Mouse (Mus musculus) hindbrain, embryonic 10.5 days (tissue): Measurements from ENCODE around the gene Foxo6. TPM values are rescaled to one million over a fixed set of nuclear protein-coding genes. Genes with fewer than 3 reads are reported as not detected.
A peak's percentile ranks its signal among the peaks of the same experiment; 100 is the strongest.

ENCODE experiments used
- DNase-seq: peaks from one replicate; pipeline ENCODE4 v3.0.0-alpha.2; 2017; ENCODE audit warnings: low spot score
- H3K27ac ChIP-seq: fragments of 300-500 bp; sonication (generic); 2 replicates; pipeline ENCODE4 v1.5.1; 2016; ENCODE audit warnings: mild to moderate bottlenecking, moderate library complexity
- H3K27me3 ChIP-seq: fragments of 300-500 bp; sonication (generic); 2 replicates; pipeline ENCODE4 v1.6.1; 2016; ENCODE audit warnings: mild to moderate bottlenecking; ENCODE audit not compliant: poor library complexity, insufficient read depth, severe bottlenecking
- H3K36me3 ChIP-seq: fragments of 300-500 bp; sonication (generic); 2 replicates; pipeline ENCODE4 v1.6.1; 2016; ENCODE audit warnings: mild to moderate bottlenecking, moderate library complexity
- H3K4me1 ChIP-seq: fragments of 300-500 bp; sonication (generic); replicated peaks from 2 replicates; pipeline ENCODE4 v1.6.1; 2016; ENCODE audit warnings: mild to moderate bottlenecking
- H3K4me3 ChIP-seq: fragments of 300-500 bp; sonication (generic); 2 replicates; pipeline ENCODE4 v1.5.1; 2016; ENCODE audit warnings: mild to moderate bottlenecking, moderate library complexity
- H3K9me3 ChIP-seq: fragments of 300-500 bp; sonication (generic); 2 replicates; pipeline ENCODE4 v1.6.1; 2016; ENCODE audit warnings: mild to moderate bottlenecking, moderate library complexity
- WGBS: fragments of 180-500 bp; shearing (Covaris S2); methylation state at CpG from one replicate; pipeline ENCODE4 v1.1.7; 2016; 5-methylcytosine and 5-hydroxymethylcytosine counted together
- polyA plus RNA-seq: library from polyadenylated mRNA; unstranded; fragments of >200 nt; fragmentation: Nextera tagmentation; extraction: Ambion mirVana; gene quantifications from 2 replicates; pipeline ENCODE4 v1.2.1, GENCODE M21; 2016

The Foxo6 gene
- polyA plus RNA-seq, 1 experiment from 2014 or later, result 0.20 TPM

GRCm38 (mm10) chr4:120264105-120264504 is 23.0 kb downstream of the Foxo6 start:
- Histone ChIP-seq H3K4me3 (no peak overlapping the region), H3K27ac (no peak overlapping the region), H3K36me3 (no peaks in the 10 kb centered on the region), H3K27me3 (peaks cover 99% of the 10 kb centered on the region), H3K9me3 (no peaks in the 10 kb centered on the region), H3K4me1 (peaks cover 59% of the 10 kb centered on the region)
- WGBS, result 53% methylated on average over 3 of the region's 3 CpGs
- DNase-seq, result no peak

DNA sequence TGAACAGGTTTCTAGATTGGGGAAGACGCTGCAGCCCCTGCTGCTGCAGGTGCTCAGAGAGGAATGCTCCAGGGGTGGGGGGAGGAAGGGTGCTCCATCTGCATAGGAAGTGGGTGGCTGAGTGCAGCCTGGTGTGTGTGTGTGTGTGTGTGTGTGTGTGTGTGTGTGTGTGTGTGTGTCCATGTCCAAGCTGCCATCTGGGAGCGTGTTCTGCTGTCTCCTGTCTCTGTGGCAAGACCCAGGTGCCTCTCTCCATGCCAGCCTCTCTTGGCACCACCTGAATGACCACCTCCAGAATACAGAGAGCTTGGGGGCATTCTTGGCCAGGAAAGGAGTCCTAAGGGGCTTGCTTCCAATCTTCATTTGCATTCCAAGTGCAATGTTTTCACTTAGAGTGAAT is 24.4 kb downstream of the Foxo6 start:
- Histone ChIP-seq H3K27ac (peak overlapping the region; percentile 25; the same call in 1 of the 2 replicates), H3K36me3 (no peaks in the 10 kb centered on the region), H3K4me3 (no peak overlapping the region), H3K4me1 (peaks cover 48% of the 10 kb centered on the region), H3K27me3 (peaks cover 99% of the 10 kb centered on the region), H3K9me3 (no peaks in the 10 kb centered on the region)
- no peak for DNase-seq
- 41% methylated on average over 2 of the region's 2 CpGs for WGBS

DNA sequence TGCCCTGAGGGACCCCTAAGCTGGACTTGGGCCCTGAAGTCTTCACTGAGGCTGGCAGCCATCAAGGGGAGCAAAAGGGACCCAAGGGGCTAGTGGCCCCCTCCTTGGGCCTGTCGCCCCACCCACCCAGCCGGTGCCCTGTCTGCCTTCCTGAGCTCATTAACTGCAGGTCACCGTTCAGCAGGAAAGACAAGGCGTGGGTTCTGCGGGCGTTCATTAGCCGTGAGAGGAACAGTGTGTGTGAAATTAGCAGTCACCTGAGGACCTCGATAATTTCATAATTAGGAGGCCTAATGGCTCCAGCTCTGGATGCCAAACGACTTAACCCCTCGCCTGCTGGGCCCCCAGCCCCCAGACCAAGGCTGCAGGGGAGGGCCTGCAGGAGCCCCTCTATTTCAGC is 24.9 kb downstream of the Foxo6 start:
- no peak for DNase-seq

GRCm38 (mm10) chr4:120259356-120260181 is 27.6 kb downstream of the Foxo6 start:
- WGBS, result 53% methylated on average over 21 of the region's 21 CpGs
- Histone ChIP-seq H3K27ac (no peak overlapping the region), H3K36me3 (no peaks in the 10 kb centered on the region), H3K27me3 (peaks cover 96% of the 10 kb centered on the region), H3K4me1 (peaks cover 58% of the 10 kb centered on the region), H3K9me3 (no peaks in the 10 kb centered on the region), H3K4me3 (no peak overlapping the region)
- DNase-seq, result no peak

More for the DNA sequence above, 24.9 kb downstream of the Foxo6 start:
- Histone ChIP-seq H3K27me3 (peaks cover 99% of the 10 kb centered on the region), H3K9me3 (no peaks in the 10 kb centered on the region), H3K4me3 (no peak overlapping the region), H3K27ac (peak overlapping the region; percentile 25; the same call in 1 of the 2 replicates), H3K36me3 (no peaks in the 10 kb centered on the region), H3K4me1 (peaks cover 43% of the 10 kb centered on the region)
- 43% methylated on average over 10 of the region's 10 CpGs for WGBS

DNA sequence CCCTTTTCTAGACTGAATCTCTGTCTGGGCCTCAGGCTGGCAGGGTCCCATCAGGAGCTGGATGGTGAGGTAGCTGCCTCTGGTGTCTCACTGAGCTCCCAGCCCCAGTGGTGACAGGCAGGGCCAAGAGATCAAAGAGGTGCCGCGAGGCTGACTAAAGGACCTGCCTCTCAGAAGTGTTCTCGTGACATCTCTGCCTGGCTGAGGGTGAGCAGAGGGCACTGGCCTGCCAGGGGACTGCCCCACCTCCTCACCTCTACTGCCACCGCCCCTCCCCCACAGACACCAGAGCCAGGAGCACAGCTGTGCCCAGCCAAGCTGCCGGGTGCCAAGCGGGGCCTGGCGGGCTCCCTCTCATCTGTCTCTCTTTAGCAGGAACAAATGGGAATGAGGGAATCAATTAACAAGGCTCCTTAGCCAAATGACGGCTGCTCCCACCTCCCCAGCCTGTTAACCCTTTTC is 38.3 kb downstream of the Foxo6 start:
- peaks cover 20% of the 10 kb centered on the region for H3K27me3 ChIP-seq

DNA sequence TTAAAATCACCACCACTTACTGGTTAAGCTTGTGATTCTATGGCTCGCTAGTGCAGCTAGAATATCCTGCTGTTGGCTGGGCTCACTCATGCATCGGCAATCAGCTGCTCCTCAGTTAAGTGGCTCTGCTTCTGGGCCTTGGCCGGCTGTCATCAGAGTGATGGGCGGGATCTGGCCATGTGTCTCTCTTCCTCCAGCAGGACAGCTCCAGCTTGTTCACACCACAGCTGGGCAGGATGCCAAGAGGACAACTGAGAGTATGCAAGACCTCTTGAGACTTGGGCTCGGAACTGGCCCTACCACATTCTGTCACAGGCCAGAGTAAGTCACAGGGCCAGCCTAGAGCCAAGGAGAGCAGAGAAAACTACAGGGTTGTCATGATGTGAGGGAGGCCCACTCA is 39.7 kb downstream of the Foxo6 start:
- Histone ChIP-seq H3K4me3 (no peak overlapping the region), H3K27me3 (peaks cover 19% of the 10 kb centered on the region; the same call in 1 of the 2 replicates), H3K36me3 (no peaks in the 10 kb centered on the region), H3K9me3 (no peaks in the 10 kb centered on the region), H3K27ac (peak overlapping the region; percentile 31; the same call in 1 of the 2 replicates), H3K4me1 (peaks cover 58% of the 10 kb centered on the region)
- 55% methylated on average over 5 of the region's 5 CpGs for whole genome bisulfite sequencing
- peak; percentile 25 for DNase-seq

More for the DNA sequence above, 38.3 kb downstream of the Foxo6 start:
- Histone ChIP-seq H3K4me3 (peak overlapping the region; percentile 6; the same call in 1 of the 2 replicates), H3K9me3 (no peaks in the 10 kb centered on the region), H3K4me1 (peaks cover 62% of the 10 kb centered on the region), H3K36me3 (no peaks in the 10 kb centered on the region), H3K27ac (peak overlapping the region; percentile 42)
- WGBS, result 1% methylated on average over 8 of the region's 8 CpGs
- DNase-seq, result peak; percentile 73

- Histone ChIP-seq H3K27me3 (peaks cover 30% of the 10 kb centered on the region), H3K27ac (no peak overlapping the region), H3K4me1 (peaks cover 58% of the 10 kb centered on the region), H3K4me3 (no peak overlapping the region), H3K36me3 (no peaks in the 10 kb centered on the region), H3K9me3 (no peaks in the 10 kb centered on the region)
- DNase-seq, result no peak
- WGBS, result 89% methylated on average over 6 of the region's 6 CpGs
Measured at GRCm38 (mm10) chr4:120246086-120246485, 41.1 kb downstream of the Foxo6 start.

DNA sequence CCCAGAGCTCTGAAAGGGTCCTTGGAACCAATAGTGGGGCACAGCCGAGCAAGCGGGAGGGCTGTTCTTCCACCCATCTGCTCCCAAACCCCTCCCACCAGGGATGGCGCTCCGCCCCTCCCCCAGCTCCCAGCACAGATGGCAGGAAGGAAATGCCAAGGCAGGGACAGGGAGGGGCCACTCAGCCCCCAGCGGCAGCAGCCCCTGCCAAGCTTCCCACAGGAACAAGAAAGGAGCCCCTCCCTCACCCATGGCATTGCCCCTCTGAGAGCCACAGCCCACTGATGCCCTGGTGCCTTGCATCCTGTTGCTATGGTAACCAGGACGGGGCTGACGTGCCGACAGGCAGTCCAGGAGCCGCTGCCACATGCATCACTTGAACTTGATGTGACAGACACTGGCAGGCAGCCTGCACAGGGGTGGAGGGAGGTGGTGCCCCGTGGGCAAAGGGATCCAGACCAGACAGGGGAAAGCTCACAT is 44.3 kb downstream of the Foxo6 start:
- WGBS, result 5% methylated on average over 10 of the region's 10 CpGs
- Histone ChIP-seq H3K27me3 (peaks cover 42% of the 10 kb centered on the region), H3K27ac (peak overlapping the region; percentile 64), H3K4me3 (peak overlapping the region; percentile 39), H3K4me1 (peaks cover 44% of the 10 kb centered on the region), H3K36me3 (no peaks in the 10 kb centered on the region), H3K9me3 (no peaks in the 10 kb centered on the region)
- DNase-seq, result peak; percentile 63

GRCm38 (mm10) chr4:120241106-120241505 is 46.0 kb downstream of the Foxo6 start:
- H3K27me3 ChIP-seq, result peaks cover 48% of the 10 kb centered on the region
- no peak overlapping the region for H3K4me3 ChIP-seq

DNA sequence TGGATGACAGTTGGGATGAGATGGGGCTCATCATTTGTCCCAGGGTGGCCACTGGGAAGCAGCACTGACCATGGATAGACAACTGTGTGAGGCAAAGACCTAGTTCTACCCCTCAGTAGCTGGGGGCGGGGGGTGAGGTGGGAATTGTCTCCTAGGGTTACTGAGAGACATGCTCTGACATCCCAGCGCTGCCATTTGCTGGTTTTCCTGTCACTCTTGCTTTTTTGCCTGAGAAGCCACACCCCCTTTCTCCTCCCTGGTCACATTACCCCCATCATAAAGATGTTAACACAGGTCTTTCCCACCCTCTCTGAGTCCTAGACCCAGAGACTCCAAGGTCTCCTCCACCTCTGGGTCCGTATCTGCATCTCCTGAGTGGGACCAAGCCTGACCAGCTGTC is 47.7 kb downstream of the Foxo6 start:
- DNase-seq, result no peak
- 65% methylated on average over 3 of the region's 3 CpGs for WGBS
- no peak overlapping the region for H3K27ac ChIP-seq
- no peaks in the 10 kb centered on the region for H3K36me3 ChIP-seq
- H3K9me3 ChIP-seq, result no peaks in the 10 kb centered on the region
- H3K4me1 ChIP-seq, result peaks cover 35% of the 10 kb centered on the region
- H3K27me3 ChIP-seq, result peaks cover 44% of the 10 kb centered on the region
- no peak overlapping the region for H3K4me3 ChIP-seq

More at GRCm38 (mm10) chr4:120241106-120241505, 46.0 kb downstream of the Foxo6 start:
- WGBS, result 78% methylated on average over 3 of the region's 3 CpGs
- Histone ChIP-seq H3K4me1 (peaks cover 35% of the 10 kb centered on the region), H3K27ac (peak overlapping the region; percentile 57), H3K9me3 (no peaks in the 10 kb centered on the region), H3K36me3 (no peaks in the 10 kb centered on the region)
- DNase-seq, result no peak

DNA sequence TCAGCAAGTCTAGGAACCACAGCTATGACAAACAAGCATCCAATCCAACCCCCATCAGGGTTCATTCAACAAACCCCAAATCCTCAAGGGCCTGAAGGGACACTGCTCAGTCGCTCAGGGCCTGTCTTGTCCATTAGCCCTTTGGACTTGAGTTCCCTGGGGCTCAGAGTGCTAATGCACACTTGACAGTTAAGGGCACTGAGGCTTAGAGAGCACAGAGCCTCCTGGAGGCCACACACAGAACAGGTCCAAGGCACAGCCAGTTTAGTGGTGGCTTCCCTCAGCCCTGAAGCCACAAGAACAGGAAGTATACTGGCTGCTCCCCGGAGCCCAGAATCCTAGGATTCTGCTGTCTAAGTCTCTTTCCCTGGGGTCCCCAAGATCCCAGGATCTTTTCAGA is 53.9 kb downstream of the Foxo6 start:
- DNase-seq, result no peak
- 0 out of 2 replicates have a peak, but pooled peaks cover 3% of the 10 kb centered on the region for H3K4me1 ChIP-seq
- no peaks in the 10 kb centered on the region for H3K36me3 ChIP-seq
- WGBS, result 62% methylated on average over 2 of the region's 2 CpGs
- H3K27ac ChIP-seq, result no peak overlapping the region
- H3K27me3 ChIP-seq, result peaks cover 32% of the 10 kb centered on the region
- no peak overlapping the region for H3K4me3 ChIP-seq
- no peaks in the 10 kb centered on the region for H3K9me3 ChIP-seq

- H3K36me3 ChIP-seq, result no peaks in the 10 kb centered on the region
- H3K9me3 ChIP-seq, result no peaks in the 10 kb centered on the region
- no peak for DNase-seq
- WGBS, result 86% methylated on average over 2 of the region's 2 CpGs
- H3K4me1 ChIP-seq, result 0 out of 2 replicates have a peak, but pooled peaks cover 3% of the 10 kb centered on the region
- no peak overlapping the region for H3K4me3 ChIP-seq
- H3K27me3 ChIP-seq, result peaks cover 32% of the 10 kb centered on the region
- H3K27ac ChIP-seq, result no peak overlapping the region
Measured at GRCm38 (mm10) chr4:120232541-120232940, 54.6 kb downstream of the Foxo6 start.

- H3K4me1 ChIP-seq, result 0 out of 2 replicates have a peak, but pooled peaks cover 3% of the 10 kb centered on the region
- peaks cover 31% of the 10 kb centered on the region for H3K27me3 ChIP-seq
- no peak overlapping the region for H3K27ac ChIP-seq
- H3K36me3 ChIP-seq, result no peaks in the 10 kb centered on the region
- WGBS, result 76% methylated on average over 4 of the region's 4 CpGs
- no peak overlapping the region for H3K4me3 ChIP-seq
- DNase-seq, result no peak
- no peaks in the 10 kb centered on the region for H3K9me3 ChIP-seq
Measured at GRCm38 (mm10) chr4:120231982-120232381, 55.2 kb downstream of the Foxo6 start.
